Mouse (Mus musculus): ENCODE results near the gene Rbfox1. TPM values are rescaled to one million over a fixed set of nuclear protein-coding genes. Genes with fewer than 3 reads are reported as not detected.

Gene Rbfox1
- polyA plus RNA-seq, 1 experiment = 1.5 TPM

GRCm38 (mm10) chr16:7206116-7206900 lies 1321.2 kb downstream of the Rbfox1 start:
- no peak overlapping the region for H3K4me3 ChIP-seq (ENCODE audit: insufficient read depth, low read depth, low read length)
- H3K27ac ChIP-seq (replicated peaks; ENCODE audit: low read depth, low read length) = peak overlapping the region; percentile 24; the same call in 1 of the 2 replicates
- H3K4me1 ChIP-seq (ENCODE audit: control insufficient read depth, insufficient read depth, insufficient read length, low read length) = no peaks in the 10 kb centered on the region

- no peaks in the 10 kb centered on the region for H3K4me1 ChIP-seq (ENCODE audit: control insufficient read depth, insufficient read depth, insufficient read length, low read length)
- H3K4me3 ChIP-seq (ENCODE audit: insufficient read depth, low read depth, low read length) = no peak overlapping the region
- H3K27ac ChIP-seq (replicated peaks; ENCODE audit: low read depth, low read length) = no peak overlapping the region
Measured at GRCm38 (mm10) chr16:7207599-7207998, 1322.4 kb downstream of the Rbfox1 start.

GRCm38 (mm10) chr16:7212756-7213155 lies 1327.6 kb downstream of the Rbfox1 start:
- no peak overlapping the region for H3K27ac ChIP-seq (replicated peaks; ENCODE audit: low read depth, low read length)
- no peaks in the 10 kb centered on the region for H3K4me1 ChIP-seq (ENCODE audit: control insufficient read depth, insufficient read depth, insufficient read length, low read length)
- no peak overlapping the region for H3K4me3 ChIP-seq (ENCODE audit: insufficient read depth, low read depth, low read length)

- no peaks in the 10 kb centered on the region for H3K4me1 ChIP-seq (ENCODE audit: control insufficient read depth, insufficient read depth, insufficient read length, low read length)
- no peak overlapping the region for H3K27ac ChIP-seq (replicated peaks; ENCODE audit: low read depth, low read length)
- H3K4me3 ChIP-seq (ENCODE audit: insufficient read depth, low read depth, low read length) = no peak overlapping the region
Measured at GRCm38 (mm10) chr16:7223265-7223664, 1338.1 kb downstream of the Rbfox1 start.

DNA sequence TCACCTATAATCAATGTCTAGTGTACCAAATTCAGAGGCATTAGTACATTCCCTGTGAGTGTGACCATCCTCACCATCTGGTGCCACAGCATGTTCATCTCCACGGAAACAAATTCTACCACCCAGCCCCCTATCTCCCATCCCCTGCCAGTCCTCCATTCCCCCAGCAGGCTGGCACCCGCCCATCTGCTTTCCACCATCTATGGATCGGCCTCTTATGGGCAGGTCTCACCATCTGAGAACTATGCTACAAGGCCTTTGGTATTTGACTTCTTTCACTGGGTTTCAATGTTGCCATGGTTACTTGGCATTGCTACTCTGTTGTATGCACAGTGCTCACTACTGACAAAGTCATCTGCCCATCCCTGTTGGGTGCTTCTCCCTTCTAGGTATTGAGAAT lies 1340.8 kb downstream of the Rbfox1 start:
- Histone ChIP-seq H3K4me1 (ENCODE audit: control insufficient read depth, insufficient read depth, insufficient read length, low read length) (no peaks in the 10 kb centered on the region), H3K4me3 (ENCODE audit: insufficient read depth, low read depth, low read length) (no peak overlapping the region), H3K27ac (replicated peaks; ENCODE audit: low read depth, low read length) (no peak overlapping the region)

DNA sequence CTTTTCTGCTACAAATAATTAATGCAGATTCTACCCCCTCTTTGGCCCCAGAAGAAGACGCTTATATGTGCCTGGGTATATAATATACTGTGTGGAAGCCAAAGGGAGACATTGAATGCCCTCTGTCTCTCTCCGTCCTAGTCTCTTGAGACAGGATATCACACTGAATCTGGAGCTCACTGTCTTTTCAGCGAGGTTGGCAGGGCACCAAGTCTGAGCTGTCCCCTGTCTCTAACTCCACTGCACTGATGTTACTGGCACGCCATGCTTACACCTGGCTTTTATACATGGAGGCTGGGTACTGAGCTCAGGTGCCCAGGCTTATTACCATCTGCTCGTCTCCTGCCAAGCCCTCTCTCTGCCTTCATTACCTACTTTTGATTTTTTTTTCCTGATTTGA lies 1343.1 kb downstream of the Rbfox1 start:
- H3K27ac ChIP-seq (replicated peaks; ENCODE audit: low read depth, low read length) = no peak overlapping the region
- no peaks in the 10 kb centered on the region for H3K4me1 ChIP-seq (ENCODE audit: control insufficient read depth, insufficient read depth, insufficient read length, low read length)
- H3K4me3 ChIP-seq (ENCODE audit: insufficient read depth, low read depth, low read length) = no peak overlapping the region

GRCm38 (mm10) chr16:7229232-7229631 lies 1344.1 kb downstream of the Rbfox1 start:
- no peaks in the 10 kb centered on the region for H3K4me1 ChIP-seq (ENCODE audit: control insufficient read depth, insufficient read depth, insufficient read length, low read length)
- H3K4me3 ChIP-seq (ENCODE audit: insufficient read depth, low read depth, low read length) = no peak overlapping the region
- no peak overlapping the region for H3K27ac ChIP-seq (replicated peaks; ENCODE audit: low read depth, low read length)

GRCm38 (mm10) chr16:7241627-7242026 lies 1356.5 kb downstream of the Rbfox1 start:
- Histone ChIP-seq H3K27ac (replicated peaks; ENCODE audit: low read depth, low read length) (no peak overlapping the region), H3K4me3 (ENCODE audit: insufficient read depth, low read depth, low read length) (no peak overlapping the region), H3K4me1 (ENCODE audit: control insufficient read depth, insufficient read depth, insufficient read length, low read length) (no peaks in the 10 kb centered on the region)

DNA sequence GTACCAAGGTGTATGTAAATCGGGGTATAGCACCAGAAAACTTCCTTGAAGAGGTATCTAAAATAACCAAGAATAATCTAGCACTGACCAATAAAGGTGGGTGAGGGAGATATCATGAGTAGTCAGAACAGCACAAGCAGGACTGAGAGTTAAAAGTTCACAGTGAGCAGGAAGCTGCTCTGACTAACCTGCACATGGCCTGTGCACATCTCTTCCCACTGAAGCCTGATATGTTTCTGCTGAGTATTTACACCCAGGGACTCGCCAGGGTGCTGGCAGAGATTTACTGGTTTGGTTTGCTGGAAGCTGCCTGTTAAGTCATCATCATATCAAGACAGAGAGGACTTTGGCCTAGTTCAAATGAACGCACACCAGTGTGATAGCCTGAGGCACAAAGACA lies 1357.3 kb downstream of the Rbfox1 start:
- Histone ChIP-seq H3K4me3 (ENCODE audit: insufficient read depth, low read depth, low read length) (no peak overlapping the region), H3K27ac (replicated peaks; ENCODE audit: low read depth, low read length) (no peak overlapping the region), H3K4me1 (ENCODE audit: control insufficient read depth, insufficient read depth, insufficient read length, low read length) (no peaks in the 10 kb centered on the region)

GRCm38 (mm10) chr16:7244382-7244781 lies 1359.2 kb downstream of the Rbfox1 start:
- H3K4me1 ChIP-seq (ENCODE audit: control insufficient read depth, insufficient read depth, insufficient read length, low read length) = no peaks in the 10 kb centered on the region
- H3K27ac ChIP-seq (replicated peaks; ENCODE audit: low read depth, low read length) = no peak overlapping the region
- no peak overlapping the region for H3K4me3 ChIP-seq (ENCODE audit: insufficient read depth, low read depth, low read length)

DNA sequence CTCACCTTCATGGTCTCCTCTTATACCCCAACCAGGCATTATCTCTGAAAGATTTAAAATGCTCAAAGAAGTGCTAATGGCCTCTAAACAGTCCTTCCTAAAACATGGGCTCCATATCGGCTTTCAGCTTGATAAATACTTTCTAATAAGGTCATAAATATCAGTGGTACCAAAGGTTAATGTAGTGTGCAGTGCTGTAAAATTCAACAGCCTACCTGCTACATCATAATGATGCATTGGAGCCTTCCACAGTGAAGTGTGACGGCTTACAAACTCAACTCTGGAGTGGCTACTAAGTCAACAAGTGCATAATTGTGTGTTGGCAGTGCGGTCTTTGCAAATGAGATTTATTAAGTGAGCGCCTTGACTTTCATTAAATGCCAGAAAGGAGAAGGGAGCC lies 1366.5 kb downstream of the Rbfox1 start:
- H3K27ac ChIP-seq (replicated peaks; ENCODE audit: low read depth, low read length) = no peak overlapping the region
- no peaks in the 10 kb centered on the region for H3K4me1 ChIP-seq (ENCODE audit: control insufficient read depth, insufficient read depth, insufficient read length, low read length)
- H3K4me3 ChIP-seq (ENCODE audit: insufficient read depth, low read depth, low read length) = no peak overlapping the region

DNA sequence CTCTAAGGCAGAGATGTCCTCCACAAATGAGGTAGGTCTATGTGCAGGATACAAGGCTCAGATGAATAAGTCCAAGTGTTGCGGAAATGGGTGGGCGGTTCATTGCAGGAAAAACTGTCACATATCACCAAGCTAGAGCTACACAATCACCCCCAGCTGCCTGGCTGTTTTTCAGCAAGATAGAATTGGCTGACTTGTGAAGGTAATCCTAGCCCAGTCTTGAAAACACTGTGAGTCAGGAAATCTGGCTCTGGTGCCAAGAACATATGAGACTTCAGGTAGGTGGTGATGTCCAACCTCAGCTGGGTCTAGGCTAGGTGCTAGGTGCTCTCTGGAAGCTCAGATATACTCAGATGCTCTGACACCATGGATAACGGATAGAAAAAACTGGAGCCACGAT lies 1372.2 kb downstream of the Rbfox1 start:
- Histone ChIP-seq H3K4me3 (ENCODE audit: insufficient read depth, low read depth, low read length) (no peak overlapping the region), H3K4me1 (ENCODE audit: control insufficient read depth, insufficient read depth, insufficient read length, low read length) (no peaks in the 10 kb centered on the region), H3K27ac (replicated peaks; ENCODE audit: low read depth, low read length) (no peak overlapping the region)

DNA sequence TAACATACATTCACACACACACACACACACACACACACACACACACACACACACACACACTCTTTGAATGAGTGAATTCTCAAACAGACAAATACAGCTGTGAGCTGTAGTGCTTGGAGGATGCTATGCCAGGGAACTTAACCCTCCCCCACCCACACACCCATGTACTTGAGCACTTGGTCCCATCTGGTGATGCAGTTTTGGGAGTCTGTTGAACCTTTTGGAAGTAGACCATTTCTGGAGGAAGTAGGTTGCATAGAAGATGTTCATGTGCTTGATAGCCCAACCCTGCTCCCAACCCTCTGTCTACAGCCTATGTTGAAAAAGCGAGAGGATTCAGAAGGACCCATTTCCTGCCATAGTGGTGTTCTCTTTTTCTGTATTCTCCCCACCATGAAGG lies 1378.1 kb downstream of the Rbfox1 start:
- Histone ChIP-seq H3K4me1 (ENCODE audit: control insufficient read depth, insufficient read depth, insufficient read length, low read length) (no peaks in the 10 kb centered on the region), H3K27ac (replicated peaks; ENCODE audit: low read depth, low read length) (no peak overlapping the region), H3K4me3 (ENCODE audit: insufficient read depth, low read depth, low read length) (no peak overlapping the region)

DNA sequence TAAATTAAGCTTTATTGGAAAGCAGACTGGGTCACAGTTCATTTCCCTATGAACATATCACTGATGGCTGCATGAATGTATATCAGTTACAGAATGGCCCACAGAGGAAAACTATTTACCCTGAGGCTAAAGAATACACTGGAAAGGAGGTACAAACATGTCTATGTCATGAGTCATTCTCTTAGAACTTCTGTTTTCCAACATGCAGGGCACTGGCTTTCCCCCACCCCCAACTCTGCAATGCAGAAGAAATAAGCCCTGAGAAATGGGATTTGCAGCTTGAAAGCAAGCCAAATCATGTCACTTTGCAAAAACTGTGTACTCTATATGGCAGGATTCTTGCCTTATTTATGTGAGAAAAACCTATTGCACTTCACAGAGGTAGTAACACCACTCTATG lies 1380.6 kb downstream of the Rbfox1 start:
- H3K27ac ChIP-seq (replicated peaks; ENCODE audit: low read depth, low read length) = no peak overlapping the region
- H3K4me1 ChIP-seq (ENCODE audit: control insufficient read depth, insufficient read depth, insufficient read length, low read length) = no peaks in the 10 kb centered on the region
- H3K4me3 ChIP-seq (ENCODE audit: insufficient read depth, low read depth, low read length) = no peak overlapping the region

DNA sequence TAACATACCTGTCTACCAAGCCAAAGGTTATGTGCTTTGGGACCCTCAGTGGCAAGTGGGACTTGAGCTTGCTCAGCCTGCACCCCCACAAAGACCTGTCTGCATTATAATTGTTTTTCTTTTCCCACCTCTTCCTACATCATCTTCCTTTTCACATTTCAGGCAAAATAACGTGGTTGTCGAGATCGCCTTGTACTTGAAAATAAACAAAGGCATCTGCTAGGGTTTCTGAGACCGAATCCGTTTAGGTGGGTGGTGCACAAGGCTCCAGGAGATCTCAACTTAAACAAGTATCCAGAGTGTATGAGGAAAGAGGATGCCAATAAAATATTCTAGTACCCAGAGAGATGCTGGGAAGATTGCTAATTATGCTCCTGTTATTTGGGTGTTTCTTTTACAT lies 1390.3 kb downstream of the Rbfox1 start:
- Histone ChIP-seq H3K4me1 (ENCODE audit: control insufficient read depth, insufficient read depth, insufficient read length, low read length) (no peaks in the 10 kb centered on the region), H3K4me3 (ENCODE audit: insufficient read depth, low read depth, low read length) (no peak overlapping the region), H3K27ac (replicated peaks; ENCODE audit: low read depth, low read length) (no peak overlapping the region)

DNA sequence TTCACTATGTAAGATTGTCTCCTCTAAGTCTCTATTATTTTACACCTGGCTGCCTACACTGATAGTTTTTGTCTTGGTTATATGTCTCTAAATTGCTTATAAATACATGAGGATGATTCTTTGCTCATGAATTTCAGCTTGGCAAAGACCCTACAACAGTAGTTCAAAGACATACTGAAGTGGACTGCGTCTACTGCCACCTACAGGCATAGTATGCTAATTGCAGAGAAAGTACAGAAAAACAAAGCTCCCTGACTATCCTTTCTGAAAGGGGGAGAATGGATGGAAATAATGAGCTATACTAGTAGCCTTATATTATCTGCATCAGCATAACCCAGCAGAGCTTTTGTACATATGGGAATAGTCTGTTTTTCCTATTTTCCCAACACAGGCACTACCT lies 1390.7 kb downstream of the Rbfox1 start:
- H3K4me3 ChIP-seq (ENCODE audit: insufficient read depth, low read depth, low read length) = no peak overlapping the region
- H3K4me1 ChIP-seq (ENCODE audit: control insufficient read depth, insufficient read depth, insufficient read length, low read length) = no peaks in the 10 kb centered on the region
- H3K27ac ChIP-seq (replicated peaks; ENCODE audit: low read depth, low read length) = no peak overlapping the region

All from brown adipose tissue, adult 24 weeks (tissue).